Comparison of ENCODE assay signal across 8 mouse cellular contexts in genomic region chr16:52031091-52031689, GRCm38 (mm10). TPM values are rescaled to one million over a fixed set of nuclear protein-coding genes. Genes with fewer than 3 reads are reported as not detected.
DNase-seq lines count a peak whose midpoint lies in the region; ATAC-seq and TF ChIP-seq lines count a peak whose summit lies in the region.

Gene Cblb, plus strand, starts transcription at chr16:52031225.

- TF ChIP-seq POLR2A in limb, embryonic 14.5 days (IDR thresholded peaks at IDR 0.05; ENCODE audit: borderline replicate concordance, extremely low read depth, insufficient read depth, insufficient read length), result 0 out of 2 replicates have a peak, but pooled peaks have one; percentile 73

- peak within 1 kb of the TSS; percentile 97 for H3K27ac ChIP-seq in embryonic facial prominence, embryonic 14.5 days (replicated peaks; ENCODE audit: low read depth, low read length)
- H3K27ac ChIP-seq in limb, embryonic 14.5 days (replicated peaks; ENCODE audit: low read depth, low read length), result peak within 1 kb of the TSS; percentile 95
- peak within 1 kb of the TSS; percentile 91 for H3K27ac ChIP-seq in midbrain, postnatal 0 days (ENCODE audit: low read depth, low read length)

- peaks cover 20% of the 10 kb centered on the region; the same call in 1 of the 2 replicates for H3K36me3 ChIP-seq in embryonic facial prominence, embryonic 14.5 days (ENCODE audit: control insufficient read depth, insufficient read depth, low read length)
- H3K36me3 ChIP-seq in limb, embryonic 14.5 days (ENCODE audit: control insufficient read depth, insufficient read depth, low read length), result peaks cover 7% of the 10 kb centered on the region; the same call in 1 of the 2 replicates
- no peaks in the 10 kb centered on the region for H3K36me3 ChIP-seq in midbrain, postnatal 0 days (ENCODE audit: insufficient read depth, low read length)

- peaks cover 26% of the 10 kb centered on the region for H3K4me1 ChIP-seq in embryonic facial prominence, embryonic 14.5 days (ENCODE audit: control insufficient read depth, insufficient read depth, low read length)
- peaks cover 30% of the 10 kb centered on the region for H3K4me1 ChIP-seq in limb, embryonic 14.5 days (ENCODE audit: control insufficient read depth, insufficient read depth, low read length)
- no peaks in the 10 kb centered on the region; the same call in 1 of the 2 replicates for H3K4me1 ChIP-seq in midbrain, postnatal 0 days (ENCODE audit: insufficient read depth, low read length)

- no peaks in the 10 kb centered on the region for H3K27me3 ChIP-seq in embryonic facial prominence, embryonic 14.5 days (replicated peaks; ENCODE audit: control insufficient read depth, insufficient read depth, low read length)
- no peaks in the 10 kb centered on the region for H3K27me3 ChIP-seq in limb, embryonic 14.5 days (ENCODE audit: control insufficient read depth, insufficient read depth, low read length)
- H3K27me3 ChIP-seq in midbrain, postnatal 0 days (ENCODE audit: insufficient read depth, low read length), result no peaks in the 10 kb centered on the region

- peak; percentile 99 for DNase-seq in 3T3-L1 (ENCODE audit: low read depth, low spot score)
- peak; percentile 92 to 96 for DNase-seq in adrenal gland, postnatal 4 days (ENCODE audit: low spot score in 2 of 2)
- DNase-seq in embryonic facial prominence, embryonic 14.5 days (ENCODE audit: low spot score), result peak; percentile 99
- peak; percentile 99 for DNase-seq in heart, adult 8-10 months (ENCODE audit: low spot score)
- peak; percentile 99 for DNase-seq in kidney, adult 9 months
- DNase-seq in limb, embryonic 14.5 days (ENCODE audit: low spot score), result peak; percentile 98
- DNase-seq in midbrain, postnatal 0 days (ENCODE audit: low spot score), result peak; percentile 99
- peak; percentile 94 to 95 for DNase-seq in spleen, postnatal 14 days (ENCODE audit: low spot score in 2 of 2)

- H3K4me2 ChIP-seq in embryonic facial prominence, embryonic 14.5 days (ENCODE audit: low read depth, low read length), result peak within 1 kb of the TSS; percentile 75
- peak within 1 kb of the TSS; percentile 61 for H3K4me2 ChIP-seq in limb, embryonic 14.5 days (replicated peaks; ENCODE audit: low read depth, low read length, severe bottlenecking)
- peak within 1 kb of the TSS; percentile 78 for H3K4me2 ChIP-seq in midbrain, postnatal 0 days (ENCODE audit: low read depth, low read length, poor library complexity, severe bottlenecking)

- H3K4me3 ChIP-seq in embryonic facial prominence, embryonic 14.5 days (ENCODE audit: low read depth, low read length), result peak within 1 kb of the TSS; percentile 97
- H3K4me3 ChIP-seq in limb, embryonic 14.5 days (replicated peaks; ENCODE audit: low read length), result peak within 1 kb of the TSS; percentile 89
- H3K4me3 ChIP-seq in midbrain, postnatal 0 days (ENCODE audit: low read depth, low read length), result peak within 1 kb of the TSS; percentile 94

- TF ChIP-seq CTCF in midbrain, postnatal 0 days (IDR thresholded peaks at IDR 0.05), result no peak

- H3K9me3 ChIP-seq in embryonic facial prominence, embryonic 14.5 days (ENCODE audit: control insufficient read depth, low read length), result no peaks in the 10 kb centered on the region
- H3K9me3 ChIP-seq in limb, embryonic 14.5 days (ENCODE audit: control insufficient read depth, low read length), result no peaks in the 10 kb centered on the region
- H3K9me3 ChIP-seq in midbrain, postnatal 0 days (ENCODE audit: low read length), result no peaks in the 10 kb centered on the region

- under 1% methylated on average over 36 of the region's 38 CpGs for WGBS in embryonic facial prominence, embryonic 14.5 days
- WGBS in limb, embryonic 14.5 days, result 2% methylated on average over 38 of the region's 38 CpGs
- 0% methylated on average over 35 of the region's 38 CpGs for WGBS in midbrain, postnatal 0 days

- peak within 1 kb of the TSS; percentile 93 for H3K9ac ChIP-seq in embryonic facial prominence, embryonic 14.5 days (ENCODE audit: low read depth, low read length)
- H3K9ac ChIP-seq in limb, embryonic 14.5 days (ENCODE audit: low read depth, low read length, severe bottlenecking), result peak within 1 kb of the TSS; percentile 94
- peak within 1 kb of the TSS; percentile 83 for H3K9ac ChIP-seq in midbrain, postnatal 0 days (replicated peaks; ENCODE audit: low read length, poor library complexity, severe bottlenecking)

- ATAC-seq in embryonic facial prominence, embryonic 14.5 days (ENCODE audit: low read depth), result peak; percentile 99
- peak; percentile 98 for ATAC-seq in limb, embryonic 14.5 days (ENCODE audit: low FRiP score, low read depth)
- peak; percentile 100 for ATAC-seq in midbrain, postnatal 0 days (ENCODE audit: low FRiP score)

RNA-seq across cellular contexts. Expression of gene Cblb, which starts in this region (rescaled TPM):
- 10 to 100 TPM; 24.4 to 27.1 TPM for total RNA-seq in adrenal gland, postnatal 4 days (2021)
- 18.6 and 18.8 TPM in 2 replicates for polyA plus RNA-seq in embryonic facial prominence, embryonic 14.5 days (2014; fragmentation: Nextera tagmentation; extraction: Ambion mirVana)
- 10 to 100 TPM; 11.4 to 14.4 (median 12.7) TPM for total RNA-seq in heart, adult 8-10 months (2022)
- polyA plus RNA-seq in limb, embryonic 14.5 days (2012; rRNA removed), result 23.7 and 28.4 TPM in 2 replicates
- 16.9 and 17.5 TPM in 2 replicates for polyA plus RNA-seq in limb, embryonic 14.5 days (2014; fragmentation: Nextera tagmentation; extraction: Ambion mirVana)
- 12.0 and 12.6 TPM in 2 replicates for total RNA-seq in midbrain, postnatal 0 days (2014; rRNA removed)
- 4.1 and 4.5 TPM in 2 replicates for polyA plus RNA-seq in midbrain, postnatal 0 days (2015; fragmentation: Nextera tagmentation; extraction: Ambion mirVana)

Comparison
In these comparisons a context has a peak if more than half of its experiments do, and no peak if none do; other contexts are left out.
1. Peak in every context shown above with its lines: DNase-seq, ATAC-seq, H3K4me3 ChIP-seq and H3K27ac ChIP-seq.